Mouse (Mus musculus): ENCODE measurements around the gene Heyl. TPM values are rescaled to one million over a fixed set of nuclear protein-coding genes. Genes with fewer than 3 reads are reported as not detected.

The Heyl gene
- polyA plus RNA-seq, 1 experiment from 2014 or later: 8.1 TPM

DNA sequence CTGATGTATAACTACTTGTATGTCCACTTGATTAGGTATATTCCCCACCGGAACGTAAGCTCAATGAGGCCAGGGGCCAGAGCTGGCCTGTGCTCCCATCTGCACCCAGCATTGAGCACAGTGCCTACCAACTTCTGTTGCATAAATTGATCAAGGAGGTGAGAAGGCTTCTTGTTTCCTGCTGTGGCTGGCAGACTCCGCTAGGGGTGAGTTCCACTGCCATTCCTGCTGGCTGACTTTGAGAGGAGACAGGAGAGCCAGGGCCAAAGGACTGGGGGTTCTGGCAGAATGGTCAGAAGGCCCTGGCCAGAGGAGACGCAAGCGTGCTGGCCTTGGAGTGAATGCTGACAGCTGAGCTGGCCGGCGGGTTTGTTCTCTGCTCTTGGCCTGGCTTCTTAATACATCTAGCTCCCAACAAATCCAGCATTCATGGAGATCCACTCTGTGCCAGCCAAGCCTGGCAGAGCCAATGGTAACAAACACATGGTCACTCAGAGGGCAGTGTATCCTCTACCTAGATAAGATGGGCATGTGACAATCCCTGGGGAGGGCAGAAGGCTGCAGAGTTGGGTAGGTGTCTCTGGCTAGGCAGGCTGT lies 15.7 kb downstream of the Heyl start:
- H3K36me3 ChIP-seq (replicated peaks; ENCODE audit: control insufficient read depth, insufficient read depth, low read depth, low read length): no peaks in the 10 kb centered on the region
- H3K27ac ChIP-seq (replicated peaks; ENCODE audit: low read depth, low read length): no peak overlapping the region
- no peaks in the 10 kb centered on the region for H3K9me3 ChIP-seq (replicated peaks; ENCODE audit: control insufficient read depth, low read length)
- no peak overlapping the region for H3K4me2 ChIP-seq (ENCODE audit: low read depth, low read length)
- WGBS: 69% methylated on average over 7 of the region's 7 CpGs
- no peak overlapping the region for H3K9ac ChIP-seq (replicated peaks; ENCODE audit: low read length)
- H3K4me1 ChIP-seq (ENCODE audit: control insufficient read depth, insufficient read depth, low read length): 0 out of 2 replicates have a peak, but pooled peaks cover 3% of the 10 kb centered on the region
- H3K27me3 ChIP-seq (ENCODE audit: control insufficient read depth, insufficient read depth, low read length): no peaks in the 10 kb centered on the region
- DNase-seq (ENCODE audit: low spot score): no peak
- no peak for ATAC-seq (replicated peaks; ENCODE audit: insufficient number of reproducible peaks, low FRiP score, low TSS enrichment, low read depth)
- no peak overlapping the region for H3K4me3 ChIP-seq (ENCODE audit: low read depth, low read length)

DNA sequence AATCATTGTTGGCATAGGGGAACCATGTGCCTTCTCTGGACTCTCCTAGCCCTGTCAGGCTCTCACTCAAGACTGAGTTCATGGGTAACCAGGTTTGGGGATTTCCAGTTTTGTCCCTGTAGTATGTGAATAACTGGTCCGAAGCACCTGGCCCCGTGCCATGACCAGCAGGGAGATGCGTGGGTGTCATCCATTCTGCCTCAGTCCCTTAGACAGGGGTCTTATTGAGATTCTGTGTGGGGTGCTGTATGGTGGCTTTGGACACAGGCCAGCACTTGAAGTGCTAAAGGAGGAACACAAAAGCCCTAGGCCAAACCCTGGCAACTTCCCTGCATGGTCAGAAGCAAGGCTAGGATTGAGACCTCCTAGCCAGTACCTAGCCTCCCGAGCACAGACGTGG lies 18.9 kb downstream of the Heyl start:
- no peaks in the 10 kb centered on the region for H3K27me3 ChIP-seq (ENCODE audit: control insufficient read depth, insufficient read depth, low read length)
- H3K9ac ChIP-seq (replicated peaks; ENCODE audit: low read length): no peak overlapping the region
- no peaks in the 10 kb centered on the region for H3K9me3 ChIP-seq (replicated peaks; ENCODE audit: control insufficient read depth, low read length)
- 0 out of 2 replicates have a peak, but pooled peaks cover 2% of the 10 kb centered on the region for H3K4me1 ChIP-seq (ENCODE audit: control insufficient read depth, insufficient read depth, low read length)
- ATAC-seq (replicated peaks; ENCODE audit: insufficient number of reproducible peaks, low FRiP score, low TSS enrichment, low read depth) (no peak), DNase-seq (ENCODE audit: low spot score) (no peak)
- 94% methylated on average over 5 of the region's 5 CpGs for WGBS
- H3K4me2 ChIP-seq (ENCODE audit: low read depth, low read length): no peak overlapping the region
- H3K4me3 ChIP-seq (ENCODE audit: low read depth, low read length): no peak overlapping the region
- no peaks in the 10 kb centered on the region for H3K36me3 ChIP-seq (replicated peaks; ENCODE audit: control insufficient read depth, insufficient read depth, low read depth, low read length)
- H3K27ac ChIP-seq (replicated peaks; ENCODE audit: low read depth, low read length): no peak overlapping the region

DNA sequence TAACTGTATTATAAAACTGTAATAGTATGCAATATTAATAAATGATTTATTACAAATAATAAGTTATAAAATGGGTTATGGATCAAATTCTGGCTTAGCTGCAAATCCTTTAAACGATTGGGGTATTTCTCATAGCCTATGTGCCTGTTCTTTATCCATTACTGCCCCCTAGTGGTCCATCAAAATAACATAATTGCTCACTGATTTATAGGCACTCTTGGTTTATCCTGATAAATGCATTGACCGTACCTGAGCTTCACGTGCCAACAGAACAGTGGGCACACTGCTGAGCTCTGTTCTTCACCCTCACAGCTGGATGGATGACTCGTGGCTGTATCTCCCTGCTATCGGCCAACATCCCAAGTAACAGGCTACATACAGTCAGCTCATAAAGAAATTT lies 21.3 kb downstream of the Heyl start:
- no peak overlapping the region for H3K9ac ChIP-seq (replicated peaks; ENCODE audit: low read length)
- H3K4me2 ChIP-seq (ENCODE audit: low read depth, low read length): no peak overlapping the region
- WGBS: 23% methylated on average over 5 of the region's 5 CpGs
- no peak overlapping the region for H3K4me3 ChIP-seq (ENCODE audit: low read depth, low read length)
- no peaks in the 10 kb centered on the region for H3K27me3 ChIP-seq (ENCODE audit: control insufficient read depth, insufficient read depth, low read length)
- no peaks in the 10 kb centered on the region for H3K9me3 ChIP-seq (replicated peaks; ENCODE audit: control insufficient read depth, low read length)
- no peak for ATAC-seq (replicated peaks; ENCODE audit: insufficient number of reproducible peaks, low FRiP score, low TSS enrichment, low read depth)
- DNase-seq (ENCODE audit: low spot score): peak; percentile 81
- H3K36me3 ChIP-seq (replicated peaks; ENCODE audit: control insufficient read depth, insufficient read depth, low read depth, low read length): no peaks in the 10 kb centered on the region
- no peaks in the 10 kb centered on the region for H3K4me1 ChIP-seq (ENCODE audit: control insufficient read depth, insufficient read depth, low read length)
- H3K27ac ChIP-seq (replicated peaks; ENCODE audit: low read depth, low read length): no peak overlapping the region

DNA sequence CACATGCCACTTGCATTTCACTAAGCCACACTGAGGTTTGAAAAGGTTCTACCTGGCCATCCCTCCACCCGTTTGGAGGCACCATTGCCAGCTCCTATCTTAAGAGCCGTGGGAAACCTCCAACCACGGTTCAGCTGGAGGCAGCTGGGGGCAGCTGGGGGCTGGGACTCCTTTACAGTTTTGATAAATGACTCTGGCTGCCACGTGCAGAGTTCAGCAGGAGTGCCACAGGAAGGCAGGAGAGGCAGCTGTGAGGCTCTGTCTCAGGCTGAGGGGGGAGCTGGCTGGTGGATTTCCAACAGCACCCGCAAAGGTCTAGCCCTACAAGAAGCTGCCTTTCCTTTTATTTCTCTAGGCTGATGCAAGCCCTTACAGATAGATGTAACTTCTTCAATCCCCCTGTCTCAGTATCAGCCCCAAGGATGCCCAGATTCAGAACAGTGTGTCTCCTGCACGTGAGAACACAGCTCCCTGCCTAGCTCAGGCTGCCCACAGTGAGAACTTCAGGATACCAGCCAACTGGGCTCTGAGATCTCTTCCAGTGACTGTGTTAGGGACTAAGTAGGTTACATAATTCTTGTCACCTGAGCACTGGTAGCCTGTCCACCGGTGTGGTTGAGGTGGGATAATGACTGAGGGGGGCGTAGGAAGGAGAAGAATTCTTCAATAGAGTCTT lies 26.9 kb downstream of the Heyl start:
- ATAC-seq (replicated peaks; ENCODE audit: insufficient number of reproducible peaks, low FRiP score, low TSS enrichment, low read depth): no peak
- H3K36me3 ChIP-seq (replicated peaks; ENCODE audit: control insufficient read depth, insufficient read depth, low read depth, low read length): no peaks in the 10 kb centered on the region
- H3K4me2 ChIP-seq (ENCODE audit: low read depth, low read length): no peak overlapping the region
- peak; percentile 14 for DNase-seq (ENCODE audit: low spot score)
- no peaks in the 10 kb centered on the region for H3K9me3 ChIP-seq (replicated peaks; ENCODE audit: control insufficient read depth, low read length)
- no peak overlapping the region for H3K27ac ChIP-seq (replicated peaks; ENCODE audit: low read depth, low read length)
- peaks cover 3% of the 10 kb centered on the region; the same call in 1 of the 2 replicates for H3K4me1 ChIP-seq (ENCODE audit: control insufficient read depth, insufficient read depth, low read length)
- WGBS: 45% methylated on average over 8 of the region's 8 CpGs
- H3K9ac ChIP-seq (replicated peaks; ENCODE audit: low read length): no peak overlapping the region
- H3K27me3 ChIP-seq (ENCODE audit: control insufficient read depth, insufficient read depth, low read length): no peaks in the 10 kb centered on the region
- H3K4me3 ChIP-seq (ENCODE audit: low read depth, low read length): no peak overlapping the region

DNA sequence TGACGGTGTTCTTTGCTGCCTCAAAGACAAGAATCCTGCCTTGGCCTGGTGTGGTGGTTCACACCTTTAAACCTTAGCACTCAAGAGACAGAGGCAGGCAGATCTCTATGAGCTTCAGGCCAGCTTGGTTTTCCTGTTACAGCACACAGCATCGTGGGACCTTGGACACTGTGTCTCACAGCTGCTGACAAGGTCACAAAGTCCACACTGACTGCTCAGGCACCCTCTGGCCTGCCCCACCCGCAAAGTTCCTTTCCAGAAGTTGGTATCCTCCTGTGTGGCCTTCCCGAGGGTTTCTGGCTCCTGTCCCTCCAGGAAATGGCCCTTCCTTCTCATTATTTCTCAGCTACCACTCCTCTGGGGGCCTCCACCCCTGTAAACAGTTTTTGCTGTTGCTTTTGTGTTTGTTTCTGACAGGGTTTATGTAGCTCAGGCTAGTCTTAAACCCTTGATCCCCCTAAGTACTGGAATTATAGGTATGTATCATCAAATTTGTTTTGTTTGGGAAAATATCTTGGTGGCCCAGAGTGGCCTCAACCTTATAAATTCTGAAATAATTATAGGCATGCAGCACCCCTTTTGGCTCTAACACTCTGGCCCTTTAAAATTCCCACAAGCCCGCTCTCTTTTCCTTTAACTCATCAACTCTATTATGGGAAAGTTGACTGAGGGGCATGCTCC lies 28.5 kb downstream of the Heyl start, which contains the start of gene Pabpc4:
Pabpc4 (plus strand) TSS at position 631 of the 681 bp plus-strand sequence.
- H3K4me1 ChIP-seq (ENCODE audit: control insufficient read depth, insufficient read depth, low read length): peaks cover 3% of the 10 kb centered on the region; the same call in 1 of the 2 replicates
- no peaks in the 10 kb centered on the region for H3K36me3 ChIP-seq (replicated peaks; ENCODE audit: control insufficient read depth, insufficient read depth, low read depth, low read length)
- no peak within 1 kb of the TSS for H3K4me2 ChIP-seq (ENCODE audit: low read depth, low read length)
- no peak within 1 kb of the TSS for H3K27ac ChIP-seq (replicated peaks; ENCODE audit: low read depth, low read length)
- no peak for ATAC-seq (replicated peaks; ENCODE audit: insufficient number of reproducible peaks, low FRiP score, low TSS enrichment, low read depth)
- 65% methylated on average over 5 of the region's 5 CpGs for WGBS
- H3K27me3 ChIP-seq (ENCODE audit: control insufficient read depth, insufficient read depth, low read length): no peaks in the 10 kb centered on the region
- DNase-seq (ENCODE audit: low spot score): no peak
- no peak within 1 kb of the TSS for H3K4me3 ChIP-seq (ENCODE audit: low read depth, low read length)
- no peak within 1 kb of the TSS for H3K9ac ChIP-seq (replicated peaks; ENCODE audit: low read length)
- H3K9me3 ChIP-seq (replicated peaks; ENCODE audit: control insufficient read depth, low read length): no peaks in the 10 kb centered on the region

DNA sequence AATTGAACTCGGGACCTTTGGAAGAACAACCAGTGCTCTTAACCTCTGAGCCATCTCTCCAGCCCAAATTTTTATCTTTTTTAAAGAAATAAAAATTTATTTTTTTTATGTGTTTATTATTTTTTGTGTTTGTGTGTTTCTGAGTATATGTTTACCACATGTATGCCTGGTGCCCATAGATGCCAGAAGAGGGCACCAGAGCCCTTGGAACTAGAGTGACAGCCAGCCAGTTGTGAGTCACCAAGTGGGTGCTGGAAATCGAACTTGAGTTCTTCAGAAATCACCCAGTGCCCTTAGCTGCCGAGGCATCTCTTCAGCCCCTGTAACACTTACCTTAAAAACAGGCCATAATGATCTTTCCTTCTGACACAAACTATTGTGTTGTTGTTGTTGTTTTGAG lies 37.7 kb downstream of the Heyl start:
- no peak overlapping the region for H3K9ac ChIP-seq (replicated peaks; ENCODE audit: low read length)
- H3K4me1 ChIP-seq (ENCODE audit: control insufficient read depth, insufficient read depth, low read length): no peaks in the 10 kb centered on the region
- H3K27me3 ChIP-seq (ENCODE audit: control insufficient read depth, insufficient read depth, low read length): no peaks in the 10 kb centered on the region
- H3K4me2 ChIP-seq (ENCODE audit: low read depth, low read length): no peak overlapping the region
- WGBS: 83% methylated on average over 3 of the region's 3 CpGs
- ATAC-seq (replicated peaks; ENCODE audit: insufficient number of reproducible peaks, low FRiP score, low TSS enrichment, low read depth) (no peak), DNase-seq (ENCODE audit: low spot score) (no peak)
- H3K9me3 ChIP-seq (replicated peaks; ENCODE audit: control insufficient read depth, low read length): no peaks in the 10 kb centered on the region
- H3K27ac ChIP-seq (replicated peaks; ENCODE audit: low read depth, low read length): no peak overlapping the region
- no peaks in the 10 kb centered on the region for H3K36me3 ChIP-seq (replicated peaks; ENCODE audit: control insufficient read depth, insufficient read depth, low read depth, low read length)
- no peak overlapping the region for H3K4me3 ChIP-seq (ENCODE audit: low read depth, low read length)

DNA sequence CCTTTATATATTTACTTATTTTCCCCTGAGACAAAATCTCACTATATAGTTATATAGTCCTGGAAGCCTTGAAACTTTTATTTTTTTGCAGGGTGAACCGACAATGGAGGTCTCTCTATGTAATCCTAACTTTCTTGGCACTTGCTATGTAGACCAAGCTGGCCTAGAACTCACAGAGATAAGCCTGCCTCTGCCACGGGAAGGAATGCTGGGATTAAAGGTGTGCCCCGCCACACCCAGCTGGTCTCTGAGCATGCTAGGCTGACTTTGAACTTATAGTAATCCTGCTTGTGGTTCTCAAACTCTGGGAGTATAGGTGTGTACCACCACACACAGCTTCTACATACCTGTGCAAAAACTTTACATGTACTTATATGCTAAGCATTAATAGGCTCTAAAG lies 46.8 kb downstream of the Heyl start:
- no peak for ATAC-seq (replicated peaks; ENCODE audit: insufficient number of reproducible peaks, low FRiP score, low TSS enrichment, low read depth)
- WGBS: 67% methylated on average over 3 of the region's 3 CpGs

DNA sequence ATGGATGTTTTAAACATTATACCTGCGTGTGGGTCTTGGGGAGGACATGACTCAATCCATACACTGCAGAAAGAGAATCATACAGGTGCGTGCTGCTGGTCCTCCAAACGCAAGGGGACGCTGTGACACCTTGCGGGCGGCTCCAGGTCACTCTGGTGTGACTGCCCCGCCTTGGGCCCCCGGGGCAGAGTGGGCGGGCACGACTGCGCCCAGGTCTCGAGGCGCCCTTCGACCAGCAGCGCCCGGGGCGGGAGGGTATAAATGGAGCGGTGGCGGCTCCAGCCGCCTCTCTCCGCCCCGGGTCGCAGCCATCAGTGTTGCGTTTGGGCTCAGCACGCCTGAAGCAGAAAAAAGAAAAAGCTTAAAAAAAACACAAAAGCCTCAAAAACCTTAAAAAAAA lies 49.1 kb downstream of the Heyl start:
- peak overlapping the region; percentile 60 for H3K9ac ChIP-seq (replicated peaks; ENCODE audit: low read length)
- H3K27ac ChIP-seq (replicated peaks; ENCODE audit: low read depth, low read length): no peak overlapping the region
- H3K36me3 ChIP-seq (replicated peaks; ENCODE audit: control insufficient read depth, insufficient read depth, low read depth, low read length): no peaks in the 10 kb centered on the region
- WGBS: 1% methylated on average over 25 of the region's 25 CpGs
- H3K4me3 ChIP-seq (ENCODE audit: low read depth, low read length): peak overlapping the region; percentile 48
- H3K4me1 ChIP-seq (ENCODE audit: control insufficient read depth, insufficient read depth, low read length): peaks cover 7% of the 10 kb centered on the region
- peak overlapping the region; percentile 37 for H3K4me2 ChIP-seq (ENCODE audit: low read depth, low read length)
- peak; percentile 94 for DNase-seq (ENCODE audit: low spot score)
- peak; percentile 93 for ATAC-seq (replicated peaks; ENCODE audit: insufficient number of reproducible peaks, low FRiP score, low TSS enrichment, low read depth)
- no peaks in the 10 kb centered on the region for H3K27me3 ChIP-seq (ENCODE audit: control insufficient read depth, insufficient read depth, low read length)
- H3K9me3 ChIP-seq (replicated peaks; ENCODE audit: control insufficient read depth, low read length): no peaks in the 10 kb centered on the region

More for the DNA sequence above, 46.8 kb downstream of the Heyl start:
- Histone ChIP-seq H3K4me3 (ENCODE audit: low read depth, low read length) (no peak overlapping the region), H3K9ac (replicated peaks; ENCODE audit: low read length) (no peak overlapping the region), H3K4me2 (ENCODE audit: low read depth, low read length) (no peak overlapping the region), H3K9me3 (replicated peaks; ENCODE audit: control insufficient read depth, low read length) (no peaks in the 10 kb centered on the region), H3K27ac (replicated peaks; ENCODE audit: low read depth, low read length) (no peak overlapping the region), H3K27me3 (ENCODE audit: control insufficient read depth, insufficient read depth, low read length) (no peaks in the 10 kb centered on the region), H3K4me1 (ENCODE audit: control insufficient read depth, insufficient read depth, low read length) (peaks cover 7% of the 10 kb centered on the region), H3K36me3 (replicated peaks; ENCODE audit: control insufficient read depth, insufficient read depth, low read depth, low read length) (no peaks in the 10 kb centered on the region)
- DNase-seq (ENCODE audit: low spot score): no peak

Data from embryonic facial prominence, embryonic 11.5 days (tissue).